In genomic region chr3:85895020-85895419, GRCm38 (mm10) we compare ENCODE assay signal across 17 mouse cellular contexts. TPM values are rescaled to one million over a fixed set of nuclear protein-coding genes. Genes with fewer than 3 reads are reported as not detected.
"Had no signal": no experiment of that assay in that cellular context is flagged by ENCODE, and none has a peak within 500 bp of the region (broad histone marks: within the 10 kb centered on the region; RNA-seq: fewer than 3 reads in every experiment).

No protein-coding gene starts in this region.

- H3K36me3 ChIP-seq: midbrain, embryonic 13.5 days; midbrain, embryonic 15.5 days; neural tube, embryonic 12.5 days had no signal

- H3K9ac ChIP-seq: lung, embryonic 14.5 days; midbrain, embryonic 13.5 days; midbrain, embryonic 15.5 days; neural tube, embryonic 12.5 days had no signal

- H3K4me1 ChIP-seq: megakaryocyte, embryonic 14.5 days; midbrain, embryonic 13.5 days; midbrain, embryonic 15.5 days; neural tube, embryonic 12.5 days had no signal

- H3K4me2 ChIP-seq: lung, embryonic 14.5 days; midbrain, embryonic 11.5 days; midbrain, embryonic 13.5 days; midbrain, embryonic 15.5 days; neural tube, embryonic 12.5 days had no signal

- H3K4me3 ChIP-seq: megakaryocyte, embryonic 14.5 days; midbrain, embryonic 13.5 days; midbrain, embryonic 15.5 days; neural tube, embryonic 12.5 days had no signal

- ATAC-seq: midbrain, embryonic 13.5 days; midbrain, embryonic 15.5 days had no signal

- H3K9me3 ChIP-seq: midbrain, embryonic 13.5 days; midbrain, embryonic 15.5 days; neural tube, embryonic 12.5 days had no signal

- H3K27ac ChIP-seq: macrophage; midbrain, embryonic 13.5 days; midbrain, embryonic 15.5 days; neural tube, embryonic 12.5 days had no signal

- DNase-seq: lung, adult 18-20 months; lung, embryonic 14.5 days; lung, postnatal 14 days; lung, postnatal 36 days; right cerebral cortex, postnatal 14 days; thymus, adult 18-20 months; thymus, postnatal 25 days; thymus, postnatal 4 days had no signal

- H3K27me3 ChIP-seq: midbrain, embryonic 13.5 days; midbrain, embryonic 15.5 days; neural tube, embryonic 12.5 days had no signal

RNA-seq across cellular contexts. Expression of gene Gm37240, which starts 7.7 kb away (rescaled TPM):
- total RNA-seq: megakaryocyte progenitor cell, adult 5-6 weeks; monocyte, adult 5-6 weeks had no signal
- polyA plus RNA-seq: macrophage; neural tube, embryonic 14.5 days had no signal

RNA-seq across cellular contexts. Expression of gene Glt28d2, which starts 7.7 kb away (rescaled TPM):
- total RNA-seq: megakaryocyte progenitor cell, adult 5-6 weeks; monocyte, adult 5-6 weeks had no signal
- polyA plus RNA-seq: macrophage; midbrain, embryonic 13.5 days had no signal
